Mouse (Mus musculus) lung, embryonic 14.5 days (tissue): ENCODE measurements around the gene Snapc2. TPM values are rescaled to one million over a fixed set of nuclear protein-coding genes. Genes with fewer than 3 reads are reported as not detected.

Experiments used
- ATAC-seq: fragments of 200-750 bp; cut with Nextera tagmentation; 2 replicates; pipeline ENCODE4 v1.8.0; 2017; ENCODE audit warnings: mild to moderate bottlenecking, moderate TSS enrichment, moderate library complexity; ENCODE audit not compliant: insufficient read depth
- DNase-seq: peaks from one replicate; pipeline ENCODE4 v3.0.0-alpha.2; 2015
- H3K27ac ChIP-seq: fragments of 300-500 bp; sonication (generic); 2 replicates; pipeline ENCODE4 v1.5.1; 2014; ENCODE audit warnings: low read depth, mild to moderate bottlenecking, moderate library complexity
- H3K27me3 ChIP-seq: fragments of 300-500 bp; sonication (generic); 2 replicates; pipeline ENCODE4 v1.6.1; 2014; ENCODE audit warnings: low read length, control low read depth; ENCODE audit not compliant: insufficient read depth
- H3K36me3 ChIP-seq: fragments of 300-500 bp; sonication (generic); 2 replicates; pipeline ENCODE4 v1.6.1; 2014; ENCODE audit warnings: control low read depth; ENCODE audit not compliant: insufficient read depth
- H3K4me1 ChIP-seq: fragments of 300-500 bp; sonication (generic); 2 replicates; pipeline ENCODE4 v1.6.1; 2014; ENCODE audit warnings: antibody characterized with exemption, control low read depth; ENCODE audit not compliant: insufficient read depth
- H3K4me2 ChIP-seq: fragments of 300-500 bp; sonication (generic); 2 replicates; pipeline ENCODE4 v1.6.1; 2014; ENCODE audit warnings: mild to moderate bottlenecking
- H3K4me3 ChIP-seq: fragments of 300-500 bp; sonication (generic); 2 replicates; pipeline ENCODE4 v1.5.1; 2014; ENCODE audit warnings: low read depth, low read length
- H3K9ac ChIP-seq: fragments of 300-500 bp; sonication (generic); 2 replicates; pipeline ENCODE4 v1.6.1; 2014
- H3K9me3 ChIP-seq: fragments of 300-500 bp; sonication (generic); 2 replicates; pipeline ENCODE4 v1.6.1; 2016; ENCODE audit warnings: low read depth, low read length, control low read depth
- CTCF ChIP-seq: IDR thresholded peaks from 2 replicates; pipeline ENCODE4 v1.5.1; 2016; ENCODE audit warnings: antibody characterized with exemption, low read depth
- WGBS: fragments of 180-500 bp; shearing (Covaris S2); extraction: QIAGEN DNeasy Blood & Tissue Kit; methylation state at CpG from one replicate; pipeline ENCODE4 v1.1.7; 2014; 5-methylcytosine and 5-hydroxymethylcytosine counted together
- polyA plus RNA-seq: library from polyadenylated mRNA; unstranded; fragments of >200 nt; fragmentation: Nextera tagmentation; extraction: Ambion mirVana; gene quantifications from 2 replicates; pipeline ENCODE4 v1.2.1, GENCODE M21; 2014

Snapc2 gene
- polyA plus RNA-seq, 1 experiment from 2014 or later = 63.5 TPM

DNA sequence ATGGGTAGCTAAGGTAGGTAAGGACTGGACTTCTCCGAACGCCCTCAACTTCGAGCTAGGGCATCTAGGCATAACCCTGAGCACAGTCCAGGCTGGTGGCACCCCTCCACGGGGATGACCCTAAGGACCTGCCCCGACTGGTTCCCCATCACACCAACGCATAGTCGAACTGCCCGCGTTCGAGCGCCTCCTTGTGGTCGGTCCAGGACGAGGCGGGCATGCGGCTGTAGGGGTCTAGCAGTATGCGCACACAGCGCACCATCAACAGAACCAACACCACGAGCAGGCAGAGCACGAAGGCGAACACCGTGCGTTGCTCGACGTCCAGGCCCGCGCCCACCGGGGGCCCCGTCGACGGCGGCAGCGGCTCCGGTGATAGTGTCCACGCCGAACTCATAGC, 5.4 kb downstream of the Snapc2 start:
- DNase-seq (peak; percentile 90), ATAC-seq (peak; percentile 59)
- Histone ChIP-seq H3K9ac (peak overlapping the region; percentile 85), H3K36me3 (peaks cover 67% of the 10 kb centered on the region), H3K9me3 (no peaks in the 10 kb centered on the region), H3K27me3 (no peaks in the 10 kb centered on the region), H3K4me1 (no peaks in the 10 kb centered on the region), H3K4me3 (peak overlapping the region; percentile 82), H3K4me2 (peak overlapping the region; percentile 77), H3K27ac (peak overlapping the region; percentile 83; the same call in 1 of the 2 replicates)
- WGBS = 2% methylated on average over 35 of the region's 35 CpGs
- peak; percentile 98 for TF ChIP-seq CTCF

- Histone ChIP-seq H3K4me2 (peak overlapping the region; percentile 77), H3K9me3 (no peaks in the 10 kb centered on the region), H3K27me3 (no peaks in the 10 kb centered on the region), H3K27ac (peak overlapping the region; percentile 83), H3K4me1 (no peaks in the 10 kb centered on the region), H3K36me3 (peaks cover 72% of the 10 kb centered on the region), H3K9ac (peak overlapping the region; percentile 85), H3K4me3 (peak overlapping the region; percentile 82)
- under 1% methylated on average over 32 of the region's 32 CpGs for WGBS
- DNase-seq (no peak), ATAC-seq (peak; percentile 77)
- TF ChIP-seq CTCF = no peak
Measured at GRCm38 (mm10) chr8:4258678-4259077, 5.8 kb downstream of the Snapc2 start.

DNA sequence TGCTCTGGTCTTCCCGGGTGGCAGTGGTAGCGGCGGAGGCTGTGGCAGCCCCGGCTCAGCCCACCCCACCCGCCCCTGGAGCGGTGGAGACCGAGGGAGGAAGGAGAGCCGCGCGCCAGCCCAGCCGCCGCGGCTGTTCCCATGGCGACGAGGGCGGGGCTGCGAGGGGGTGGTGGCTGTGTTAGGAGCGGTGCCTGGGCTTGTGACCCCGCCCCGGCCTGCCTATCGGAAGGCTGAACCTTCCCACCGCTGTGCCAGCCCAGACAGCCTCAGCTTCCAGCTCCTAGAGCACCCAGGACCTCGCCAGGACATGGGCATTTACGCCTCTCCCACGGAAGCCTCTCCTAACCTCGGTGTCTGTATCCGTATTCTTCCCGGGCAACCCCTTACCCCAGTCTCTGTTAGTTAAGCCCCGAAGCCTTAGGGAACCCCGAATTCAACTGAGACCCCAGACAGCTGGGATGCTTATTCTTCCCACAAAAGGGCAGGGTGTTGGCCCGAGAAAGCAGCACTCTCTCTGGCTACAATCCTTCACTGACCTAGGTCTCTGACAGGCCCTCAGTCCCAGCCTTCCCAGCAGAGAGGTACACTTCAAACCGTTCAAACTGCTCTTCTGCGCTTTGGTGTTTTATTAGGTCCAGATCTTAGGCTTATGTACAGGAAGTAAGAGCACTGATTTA, 6.4 kb downstream of the Snapc2 start, which contains the start of gene Ctxn1:
TSS of gene Ctxn1 (minus strand) at position 150 of the 680 bp plus-strand sequence.
- Histone ChIP-seq H3K27ac (peak within 1 kb of the TSS; percentile 83), H3K9me3 (no peaks in the 10 kb centered on the region), H3K4me2 (peak within 1 kb of the TSS; percentile 77), H3K4me3 (peak within 1 kb of the TSS; percentile 82), H3K9ac (peak within 1 kb of the TSS; percentile 85), H3K4me1 (no peaks in the 10 kb centered on the region), H3K36me3 (peaks cover 78% of the 10 kb centered on the region), H3K27me3 (no peaks in the 10 kb centered on the region)
- no peak for TF ChIP-seq CTCF
- ATAC-seq (peak; percentile 90), DNase-seq (peak; percentile 95)
- WGBS = 7% methylated on average over 29 of the region's 33 CpGs

- no peaks in the 10 kb centered on the region for H3K9me3 ChIP-seq
- no peak for ATAC-seq
- H3K4me3 ChIP-seq = no peak overlapping the region
- no peak overlapping the region for H3K4me2 ChIP-seq
- H3K4me1 ChIP-seq = no peaks in the 10 kb centered on the region
- H3K36me3 ChIP-seq = peaks cover 78% of the 10 kb centered on the region
- H3K27ac ChIP-seq = peak overlapping the region; percentile 83; the same call in 1 of the 2 replicates
- WGBS = 81% methylated on average over 4 of the region's 4 CpGs
- DNase-seq = no peak
- TF ChIP-seq CTCF = no peak
- 0 out of 2 replicates have a peak overlapping the region, but pooled peaks have one; percentile 85 for H3K9ac ChIP-seq
- no peaks in the 10 kb centered on the region for H3K27me3 ChIP-seq
Measured at GRCm38 (mm10) chr8:4259805-4260170, 6.9 kb downstream of the Snapc2 start.

GRCm38 (mm10) chr8:4263105-4263791, 10.4 kb downstream of the Snapc2 start:
- DNase-seq = no peak
- Histone ChIP-seq H3K4me3 (no peak overlapping the region), H3K9me3 (no peaks in the 10 kb centered on the region), H3K27ac (no peak overlapping the region), H3K27me3 (no peaks in the 10 kb centered on the region), H3K9ac (no peak overlapping the region), H3K4me2 (no peak overlapping the region), H3K36me3 (peaks cover 85% of the 10 kb centered on the region), H3K4me1 (no peaks in the 10 kb centered on the region)
- no peak for TF ChIP-seq CTCF
- ATAC-seq = no peak
- WGBS = 83% methylated on average over 8 of the region's 8 CpGs

DNA sequence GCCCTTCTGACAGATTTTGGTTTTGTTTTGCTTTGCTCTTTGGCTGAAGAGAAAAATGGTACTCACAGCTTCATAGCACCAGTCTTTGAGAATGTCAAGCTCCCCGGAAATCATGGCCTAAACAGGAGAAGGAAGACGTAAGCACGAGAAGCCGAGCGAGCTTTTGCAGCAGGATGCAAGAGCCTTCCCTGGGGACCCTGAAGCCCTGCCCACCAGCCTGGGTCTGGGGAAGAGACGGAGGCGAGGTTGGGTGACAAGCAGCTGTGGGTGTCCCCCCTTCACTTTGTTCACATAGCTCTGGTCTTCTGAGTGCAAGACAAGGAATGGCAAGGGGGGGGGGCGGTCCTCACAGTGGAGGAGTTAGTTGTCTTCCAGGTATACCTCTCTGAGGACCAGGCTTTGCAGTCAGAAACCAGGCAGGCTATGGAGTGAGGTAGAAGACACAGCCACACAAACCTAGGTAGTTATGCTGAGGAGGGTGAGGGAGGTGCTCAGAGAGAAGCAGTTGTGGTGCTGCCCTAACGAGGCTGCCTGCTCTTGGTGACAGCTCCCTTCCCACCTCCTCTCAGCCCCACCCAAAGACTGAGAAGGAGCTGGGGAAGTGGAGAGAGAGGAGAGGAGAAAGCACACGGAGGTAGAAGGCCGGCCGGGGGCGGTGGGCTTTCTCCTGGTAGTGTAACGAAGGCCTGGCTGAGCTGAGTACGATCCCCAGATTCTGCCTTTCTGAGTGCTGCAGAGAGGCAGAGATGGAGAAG, 12.5 kb downstream of the Snapc2 start:
- ATAC-seq (no peak), DNase-seq (no peak)
- Histone ChIP-seq H3K27me3 (no peaks in the 10 kb centered on the region), H3K4me3 (no peak overlapping the region), H3K27ac (no peak overlapping the region), H3K9ac (no peak overlapping the region), H3K36me3 (peaks cover 99% of the 10 kb centered on the region), H3K9me3 (no peaks in the 10 kb centered on the region), H3K4me1 (no peaks in the 10 kb centered on the region), H3K4me2 (no peak overlapping the region)
- 88% methylated on average over 15 of the region's 15 CpGs for WGBS
- no peak for TF ChIP-seq CTCF

DNA sequence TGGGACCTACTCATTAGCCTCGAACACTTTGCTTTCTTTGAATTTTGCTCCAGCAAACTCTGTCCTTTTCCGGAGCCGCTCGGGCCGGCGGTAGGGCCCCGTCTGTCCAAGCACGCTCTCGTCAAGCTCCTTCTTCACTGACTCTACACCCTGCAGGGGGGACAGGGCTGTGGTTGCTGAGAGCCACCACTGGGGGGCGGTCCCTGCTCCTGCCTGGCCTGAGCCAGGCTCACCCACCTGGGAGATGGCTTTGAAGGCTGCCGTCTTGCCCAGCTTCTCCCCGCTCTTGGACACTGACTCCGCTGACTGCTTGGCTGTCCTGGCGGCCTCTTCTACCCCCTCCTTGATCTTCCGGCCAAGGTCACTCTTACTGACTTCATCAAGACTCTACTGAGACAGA, 14.7 kb downstream of the Snapc2 start:
- 75% methylated on average over 15 of the region's 15 CpGs for WGBS
- TF ChIP-seq CTCF = peak; percentile 50
- DNase-seq = no peak

More for the DNA sequence above, 14.7 kb downstream of the Snapc2 start:
- H3K4me1 ChIP-seq = no peaks in the 10 kb centered on the region
- no peak overlapping the region for H3K27ac ChIP-seq
- H3K9me3 ChIP-seq = no peaks in the 10 kb centered on the region
- H3K36me3 ChIP-seq = peaks cover 97% of the 10 kb centered on the region
- ATAC-seq = peak; percentile 54; the same call in 1 of the 2 replicates
- H3K4me3 ChIP-seq = no peak overlapping the region
- H3K9ac ChIP-seq = no peak overlapping the region
- no peaks in the 10 kb centered on the region for H3K27me3 ChIP-seq
- no peak overlapping the region for H3K4me2 ChIP-seq
